Mouse (Mus musculus) brain, embryonic 14.5 days (tissue): ENCODE measurements around the gene Def6. TPM values are rescaled to one million over a fixed set of nuclear protein-coding genes. Genes with fewer than 3 reads are reported as not detected.
A peak's percentile ranks its signal among the peaks of the same experiment; 100 is the strongest.
"Not testable (repeated sequence)": the region's sequence is repeated elsewhere in the genome, so short reads cannot be mapped to it uniquely, and the experiment has no call there.

Experiments
- DNase-seq: peaks from one replicate; pipeline ENCODE4 v3.0.0-alpha.2; 2011; ENCODE audit warnings: low read depth
- CTCF ChIP-seq: fragments of 200-500 bp; IDR thresholded peaks from 2 replicates; pipeline ENCODE4 v1.5.1; 2012; ENCODE audit warnings: inconsistent platforms, mild to moderate bottlenecking, moderate library complexity, borderline replicate concordance; ENCODE audit not compliant: insufficient read depth, insufficient read length; ENCODE audit errors: extremely low read depth
- POLR2A ChIP-seq: fragments of 200-500 bp; IDR thresholded peaks from 2 replicates; pipeline ENCODE4 v1.6.1; 2012; ENCODE audit warnings: mild to moderate bottlenecking, inconsistent platforms, borderline replicate concordance; ENCODE audit not compliant: poor library complexity, insufficient read depth, insufficient read length, severe bottlenecking; ENCODE audit errors: extremely low read depth
- polyA plus RNA-seq: library from polyadenylated mRNA; depleted of rRNA; stranded (reverse); fragments of >200 nt; gene quantifications from 2 replicates; pipeline ENCODE4 v1.2.3, GENCODE M21; 2012

Gene Def6
- polyA plus RNA-seq, 1 experiment: 6.9 TPM

GRCm38 (mm10) chr17:28217721-28218649 is 10.4 kb downstream of the Def6 start:
- TF ChIP-seq POLR2A (no peak), CTCF (no peak)
- peak; percentile 37 for DNase-seq

DNA sequence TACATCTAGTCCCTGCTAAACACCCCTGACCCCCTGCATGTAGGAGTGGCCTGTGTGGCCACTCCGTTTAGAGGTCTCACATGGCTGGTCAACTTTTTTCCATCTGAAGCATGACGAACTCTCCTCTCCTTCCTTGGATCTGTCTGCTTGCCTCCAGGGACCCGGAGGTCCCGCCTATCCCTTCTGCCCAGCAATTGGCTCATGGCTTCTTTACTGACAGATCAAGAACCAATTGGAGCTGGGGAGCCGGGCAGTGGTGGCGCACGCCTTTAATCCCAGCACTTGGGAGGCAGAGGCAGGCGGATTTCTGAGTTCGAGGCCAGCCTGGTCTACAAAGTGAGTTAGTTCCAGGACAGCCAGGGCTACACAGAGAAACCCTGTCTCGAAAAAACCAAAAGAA is 14.9 kb downstream of the Def6 start:
- not testable (repeated sequence) for DNase-seq

DNA sequence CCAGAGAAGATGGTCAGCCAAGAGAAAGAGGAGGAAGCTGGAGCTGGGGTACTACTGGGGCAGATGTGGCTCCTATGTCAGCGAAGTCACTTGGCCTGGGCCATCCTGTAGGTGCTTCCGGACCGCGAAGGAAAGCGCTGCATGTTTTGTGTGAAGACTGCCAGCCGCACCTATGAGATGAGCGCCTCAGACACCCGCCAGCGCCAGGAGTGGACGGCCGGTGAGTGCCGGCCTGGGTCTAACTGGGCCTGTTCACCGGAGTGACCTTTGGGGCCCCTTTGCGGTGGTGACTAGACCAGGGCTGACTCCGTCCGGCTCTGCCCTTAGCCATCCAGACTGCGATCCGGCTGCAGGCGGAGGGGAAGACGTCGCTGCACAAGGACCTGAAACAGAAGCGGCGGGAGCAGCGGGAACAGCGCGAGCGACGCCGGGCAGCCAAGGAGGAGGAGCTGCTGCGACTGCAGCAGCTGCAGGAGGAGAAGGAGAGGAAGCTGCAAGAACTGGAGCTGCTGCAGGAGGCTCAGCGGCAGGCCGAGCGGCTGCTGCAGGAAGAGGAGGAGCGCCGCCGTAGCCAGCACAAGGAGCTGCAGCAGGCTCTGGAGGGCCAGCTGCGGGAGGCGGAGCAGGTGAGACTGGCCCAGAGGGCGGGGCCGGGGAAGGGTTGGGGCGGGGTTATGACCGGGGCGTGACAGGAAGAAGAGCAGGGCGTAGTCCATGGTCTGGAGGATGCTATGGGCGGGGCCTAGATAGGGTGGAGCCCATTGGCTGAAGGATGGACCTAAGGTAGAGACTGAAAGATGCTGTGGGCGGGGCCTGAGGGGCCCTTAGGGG is 16.2 kb downstream of the Def6 start:
- DNase-seq: peak; percentile 94
- no peak for TF ChIP-seq CTCF
- no peak; the same call in 1 of the 2 replicates for TF ChIP-seq POLR2A

DNA sequence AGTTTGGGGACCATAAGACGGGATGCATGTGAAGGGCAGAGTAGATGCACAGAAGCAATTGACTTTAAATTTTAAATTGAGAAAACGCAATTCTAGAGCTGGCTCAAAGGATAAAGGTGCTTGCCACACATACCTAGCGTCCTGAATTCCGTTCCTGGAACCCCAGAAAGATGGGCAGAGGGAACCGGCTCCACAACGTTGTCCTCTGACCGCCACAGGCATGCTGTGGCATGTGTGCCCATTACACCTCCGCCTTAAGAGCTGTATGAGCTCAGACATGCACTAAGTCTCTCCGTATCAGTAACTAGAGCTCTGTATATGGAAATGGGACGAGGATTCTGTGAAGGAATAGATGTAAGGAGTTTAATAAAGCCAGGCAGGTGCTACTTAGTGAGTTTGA is 17.0 kb downstream of the Def6 start:
- no peak for TF ChIP-seq POLR2A
- TF ChIP-seq CTCF: no peak
- DNase-seq: no peak

GRCm38 (mm10) chr17:28226014-28226413 is 18.4 kb downstream of the Def6 start:
- DNase-seq: peak; percentile 95

GRCm38 (mm10) chr17:28230486-28230885 is 22.9 kb downstream of the Def6 start:
- TF ChIP-seq POLR2A (no peak), CTCF (no peak)
- no peak for DNase-seq

More at GRCm38 (mm10) chr17:28226014-28226413, 18.4 kb downstream of the Def6 start:
- TF ChIP-seq CTCF (peak; percentile 97), POLR2A (no peak)

GRCm38 (mm10) chr17:28231026-28231736 is 23.6 kb downstream of the Def6 start:
- no peak for TF ChIP-seq POLR2A
- TF ChIP-seq CTCF: no peak
- no peak for DNase-seq

DNA sequence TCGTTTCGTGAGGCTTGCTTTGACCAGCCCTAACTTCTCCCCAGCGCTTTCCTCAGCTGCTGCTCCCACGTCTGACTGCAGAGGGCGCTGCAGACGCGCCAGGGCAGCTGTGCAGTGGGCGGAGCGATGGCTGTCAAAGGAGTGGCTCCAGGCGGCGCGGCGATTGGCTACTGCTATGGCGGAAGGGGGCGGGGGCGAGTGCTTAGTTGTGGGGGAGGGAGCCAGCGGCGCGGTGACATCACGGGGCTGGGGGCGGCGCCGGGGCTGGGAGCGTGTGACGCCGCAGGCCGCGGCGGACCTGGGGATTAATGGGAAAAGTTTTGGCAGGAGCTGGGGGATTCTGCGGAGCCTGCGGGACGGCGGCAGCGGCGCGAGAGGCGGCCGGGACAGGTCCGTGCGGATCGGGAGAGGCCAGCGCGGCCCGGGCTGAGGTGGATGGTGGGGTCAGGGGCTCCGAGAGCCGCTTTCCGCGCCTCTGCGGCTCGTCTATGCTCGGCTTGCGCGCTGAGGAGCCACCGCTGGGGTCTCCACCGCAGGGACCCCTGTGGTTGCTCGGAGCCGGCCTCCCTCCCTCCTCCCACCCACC is 25.0 kb downstream of the Def6 start, which contains the start of gene Ppard:
Gene Ppard (plus strand): TSS at position 226 of the 586 bp plus-strand sequence.
- peak; percentile 98 for DNase-seq
- TF ChIP-seq POLR2A (peak; percentile 53; the same call in 1 of the 2 replicates), CTCF (peak; percentile 97)

- TF ChIP-seq CTCF: no peak
- TF ChIP-seq POLR2A: no peak
- no peak for DNase-seq
Observed at GRCm38 (mm10) chr17:28233091-28233731, 25.6 kb downstream of the Def6 start.

DNA sequence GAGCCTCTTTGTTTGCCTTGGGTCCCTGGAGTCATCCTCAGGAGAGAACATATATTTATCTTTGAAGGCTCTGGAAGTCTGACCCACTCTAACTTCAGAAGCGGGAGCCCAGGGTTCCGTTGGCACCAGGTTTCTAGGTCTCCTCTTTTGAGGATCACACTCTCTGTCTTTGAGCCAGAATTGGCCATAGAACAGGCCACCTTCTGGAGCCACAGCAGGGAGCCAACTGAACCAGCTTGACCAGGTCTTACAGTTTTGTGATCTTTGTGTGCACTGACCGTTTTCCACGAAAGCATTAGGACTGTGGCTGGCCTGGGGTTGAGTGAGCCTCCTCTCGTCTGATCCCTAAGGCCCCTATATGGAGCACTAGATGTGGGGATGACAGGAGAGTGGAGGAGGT is 27.1 kb downstream of the Def6 start:
- TF ChIP-seq CTCF: no peak
- TF ChIP-seq POLR2A: no peak

DNA sequence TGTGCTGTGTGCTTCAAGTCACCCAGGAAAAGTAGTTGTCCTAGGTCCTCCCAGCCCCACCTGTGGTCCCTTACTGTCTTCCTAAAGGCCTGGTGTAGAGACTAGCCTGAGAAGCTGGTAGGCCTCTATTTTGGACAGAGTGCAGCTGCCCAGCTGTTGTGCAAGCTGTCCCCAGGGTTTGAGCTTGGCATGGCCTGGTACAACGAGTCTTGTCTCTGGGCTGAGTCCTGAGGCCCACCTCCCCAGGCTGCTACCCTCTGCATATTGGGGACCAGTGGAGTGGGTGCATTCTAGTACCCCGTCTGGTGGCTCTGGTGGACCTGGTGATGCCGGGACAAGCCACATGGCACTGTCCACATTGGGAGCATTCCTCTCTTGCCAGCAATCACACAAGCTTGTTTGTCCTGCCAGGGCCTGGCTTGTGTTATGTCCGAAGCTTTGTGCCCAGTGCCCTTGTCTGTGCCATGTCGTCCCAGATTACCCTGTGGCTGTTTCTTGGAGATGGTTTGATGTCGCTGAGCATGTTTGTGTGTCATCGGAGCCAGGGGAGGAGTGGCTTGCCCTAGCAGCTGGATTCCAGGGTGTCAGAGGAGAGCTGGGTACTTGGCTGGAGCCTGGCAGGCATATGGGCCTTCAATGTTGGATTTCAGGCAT is 28.5 kb downstream of the Def6 start:
- no peak for DNase-seq
- TF ChIP-seq CTCF: no peak
- TF ChIP-seq POLR2A: no peak

More for the DNA sequence above, 27.1 kb downstream of the Def6 start:
- no peak for DNase-seq
